Mouse (Mus musculus) gastrocnemius, adult 18-20 months (tissue): ENCODE measurements around the gene H2afz. TPM values are rescaled to one million over a fixed set of nuclear protein-coding genes. Genes with fewer than 3 reads are reported as not detected.
"Not testable (repeated sequence)": the region's sequence is repeated elsewhere in the genome, so short reads cannot be mapped to it uniquely, and the experiment has no call there.

Experiments used
- DNase-seq: peaks from one replicate; pipeline ENCODE4 v3.0.0; 2021; ENCODE audit warnings: low spot score
- total RNA-seq, 2 experiments: library from RNA; stranded (reverse); gene quantifications; 2 replicates each; pipeline ENCODE4 v1.2.3; 2021

The H2afz gene
- total RNA-seq, 2 experiments from 2014 or later = 56.4 to 59.8 TPM

DNA sequence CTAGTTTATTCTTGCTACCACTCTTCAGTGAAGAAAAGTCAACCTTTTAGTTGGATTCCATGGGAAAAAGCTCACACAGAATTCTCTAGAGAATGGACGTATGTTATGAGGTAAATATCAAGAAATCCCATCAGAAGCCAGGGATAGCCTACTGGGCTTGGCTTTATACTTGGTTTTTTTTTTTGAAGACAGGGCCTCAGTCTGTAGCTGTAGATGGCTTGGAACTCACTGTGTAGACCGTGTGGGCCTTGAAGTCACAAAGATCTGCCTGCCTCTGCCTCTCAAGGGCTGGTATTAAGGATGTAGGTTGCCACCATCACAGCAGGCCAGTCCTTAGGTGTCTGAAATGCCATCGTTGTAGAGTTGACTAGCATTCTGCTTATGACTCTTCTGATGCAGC is 1.7 kb upstream of the H2afz start:
- DNase-seq = no peak

DNA sequence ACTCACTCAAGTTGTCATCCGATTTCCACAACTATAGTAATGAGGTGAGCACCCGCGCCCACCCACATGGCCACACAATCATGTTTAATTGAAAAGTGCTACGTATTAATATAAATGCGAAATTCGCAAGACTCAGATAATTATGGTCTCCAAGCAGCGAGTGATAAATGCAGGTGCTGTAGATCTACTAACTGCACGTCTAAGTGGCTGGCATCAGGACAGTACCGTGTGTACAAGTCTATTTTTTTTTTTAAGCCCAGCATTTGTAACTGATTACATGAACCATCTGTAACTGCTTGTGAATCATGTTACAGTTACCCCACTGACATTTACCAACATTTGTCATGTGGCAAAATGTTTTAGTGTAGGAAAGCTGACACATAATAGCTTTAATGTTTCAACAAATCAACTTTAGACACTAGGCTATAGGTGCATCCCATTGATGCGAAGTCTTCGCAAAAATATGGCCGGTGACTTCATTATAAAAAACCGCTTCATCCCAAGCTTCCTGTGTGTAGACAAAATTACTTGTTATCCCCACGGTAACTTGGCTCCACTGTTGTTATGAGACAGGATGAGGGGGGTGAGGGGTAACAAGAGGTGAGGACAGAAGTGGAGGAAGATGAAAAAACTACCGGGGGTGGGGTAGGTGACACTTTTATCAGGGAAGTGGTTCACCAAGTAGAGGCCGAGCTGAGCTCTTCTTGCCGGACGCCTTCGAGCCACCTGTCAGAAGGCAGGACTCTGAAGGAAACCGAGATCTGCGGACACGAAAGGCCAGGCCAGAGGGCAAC is 760 bp upstream of the H2afz start:
- no peak for DNase-seq

DNA sequence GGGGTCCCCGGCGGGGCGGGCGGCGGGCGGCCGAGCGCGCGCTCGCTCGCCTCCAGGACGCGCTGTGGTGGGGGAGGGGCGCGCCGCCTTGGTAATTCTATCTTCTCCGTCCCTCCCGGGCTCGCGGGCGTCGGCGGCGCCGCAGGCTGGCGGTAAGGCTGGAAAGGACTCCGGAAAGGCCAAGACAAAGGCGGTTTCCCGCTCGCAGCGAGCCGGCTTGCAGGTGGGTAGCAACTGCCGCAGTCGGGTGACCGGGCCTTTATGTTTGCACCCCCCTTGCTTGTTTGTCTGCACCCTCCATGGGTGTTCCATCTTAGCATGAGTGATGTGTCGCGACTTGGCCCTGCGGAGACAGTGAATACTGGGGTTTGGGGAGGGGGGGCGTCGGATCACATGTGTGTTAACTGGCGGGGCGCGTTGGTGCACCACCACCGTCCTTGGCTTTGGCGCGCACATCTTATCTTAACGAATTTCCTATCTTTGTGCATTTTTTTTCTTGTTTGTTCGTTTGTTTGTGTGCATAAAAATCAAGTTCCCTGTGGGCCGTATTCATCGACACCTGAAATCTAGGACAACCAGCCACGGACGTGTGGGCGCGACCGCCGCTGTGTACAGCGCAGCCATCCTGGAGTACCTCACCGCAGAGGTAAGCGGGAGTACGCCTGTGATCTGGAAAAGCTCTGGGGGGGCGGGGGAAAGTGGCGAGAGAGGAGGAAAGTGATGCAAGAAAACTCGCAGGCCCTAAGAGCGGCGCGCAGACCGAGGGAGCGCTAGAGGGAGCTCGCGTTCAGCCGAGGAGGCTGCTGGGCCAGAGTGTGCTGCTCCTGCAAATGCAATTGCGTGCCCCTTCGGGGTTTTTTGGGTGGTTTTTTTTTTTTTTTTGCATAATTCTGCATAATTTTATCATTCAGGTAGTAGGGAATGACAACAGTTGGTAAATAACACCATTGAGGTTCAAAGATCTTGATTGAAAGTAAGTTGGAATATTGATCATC is 998 bp downstream of the H2afz start:
- DNase-seq = peak; percentile 87

DNA sequence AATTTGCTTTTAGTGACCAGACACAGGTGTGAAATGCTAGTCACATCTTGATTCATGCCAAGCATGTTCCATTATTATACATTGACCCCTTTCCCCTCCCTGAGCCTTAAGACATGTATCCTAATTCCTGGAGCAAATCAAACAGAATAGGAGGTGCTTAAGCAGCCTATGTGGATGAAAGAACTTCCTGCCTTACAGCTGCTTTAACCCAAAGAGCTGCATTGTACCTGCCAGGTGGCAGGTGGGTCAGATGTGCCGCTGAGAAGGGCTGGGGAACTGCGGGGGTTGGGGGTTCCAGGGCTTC is 2.8 kb downstream of the H2afz start:
- DNase-seq = no peak

DNA sequence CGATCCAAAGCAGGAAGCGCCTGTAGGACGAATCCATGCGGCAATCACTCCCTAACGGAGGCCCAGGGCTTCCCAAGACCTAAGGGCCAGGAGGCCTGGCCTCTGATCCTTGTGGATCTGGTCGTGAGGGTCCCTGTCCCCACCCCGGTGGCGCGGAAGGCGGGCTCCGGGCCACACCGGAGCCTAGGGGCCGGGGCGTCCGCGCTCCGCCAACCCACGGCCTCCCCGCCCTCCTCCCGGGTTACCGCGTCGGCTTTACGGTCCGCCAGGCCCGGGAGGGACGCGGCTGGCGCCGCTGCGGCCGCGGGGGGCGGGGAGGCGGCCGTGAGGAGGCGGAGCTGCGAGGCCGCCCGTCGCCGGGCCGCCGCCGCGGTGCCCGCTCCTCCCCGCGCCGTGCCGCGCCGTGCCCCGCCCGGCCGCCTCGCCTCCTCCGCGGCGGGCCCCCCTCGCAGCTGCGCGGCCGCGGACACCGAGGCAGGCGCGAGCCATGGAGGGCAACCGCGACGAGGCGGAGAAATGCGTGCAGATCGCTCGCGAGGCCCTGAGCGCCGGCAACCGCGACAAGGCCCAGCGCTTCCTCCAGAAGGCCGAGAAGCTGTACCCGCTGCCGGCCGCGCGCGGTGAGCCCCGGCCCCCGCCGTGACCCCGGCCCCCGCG is 3.3 kb downstream of the H2afz start, which contains the start of gene Dnajb14:
Gene Dnajb14, plus strand, starts transcription at position 239 of the 657 bp plus-strand sequence.
- DNase-seq = peak; percentile 48

DNA sequence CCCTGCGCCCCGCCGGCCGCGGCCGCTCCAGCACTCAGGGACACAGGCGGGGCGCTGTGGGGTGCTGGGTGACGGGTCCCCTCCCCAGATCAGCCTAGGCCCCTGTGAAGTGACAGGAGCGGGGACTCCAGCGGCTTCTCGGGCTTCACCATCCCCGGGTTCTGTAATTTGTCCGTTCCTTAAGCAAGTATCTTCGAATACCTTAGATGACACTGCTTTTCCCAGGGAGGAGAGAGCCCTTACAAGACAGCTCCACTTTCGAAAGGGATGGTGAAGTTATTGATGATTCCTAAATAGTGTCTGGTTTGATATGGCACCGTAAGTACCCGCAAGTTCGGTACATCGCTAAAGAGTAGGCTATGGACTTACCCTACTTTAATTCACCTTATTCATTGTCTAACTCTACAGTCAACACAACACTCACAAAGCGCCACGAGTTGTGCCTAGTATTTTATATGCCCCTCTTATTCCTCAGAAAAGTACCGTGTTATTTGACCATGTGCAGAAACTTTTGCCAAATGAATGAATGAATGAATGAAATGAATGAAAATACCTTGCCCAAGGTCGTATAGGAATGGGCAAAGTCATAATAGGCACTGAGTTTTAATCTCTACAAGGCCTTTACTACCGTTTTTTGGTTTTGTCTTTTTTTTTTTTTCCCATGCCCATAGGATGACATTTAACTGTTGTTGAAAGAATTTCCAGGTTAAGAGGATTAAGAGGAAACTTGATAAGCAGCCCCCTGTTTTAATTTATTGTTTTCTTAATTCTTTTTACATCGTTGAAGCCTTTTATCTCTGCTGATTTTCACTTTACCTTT is 4.0 kb downstream of the H2afz start:
- no peak for DNase-seq

DNA sequence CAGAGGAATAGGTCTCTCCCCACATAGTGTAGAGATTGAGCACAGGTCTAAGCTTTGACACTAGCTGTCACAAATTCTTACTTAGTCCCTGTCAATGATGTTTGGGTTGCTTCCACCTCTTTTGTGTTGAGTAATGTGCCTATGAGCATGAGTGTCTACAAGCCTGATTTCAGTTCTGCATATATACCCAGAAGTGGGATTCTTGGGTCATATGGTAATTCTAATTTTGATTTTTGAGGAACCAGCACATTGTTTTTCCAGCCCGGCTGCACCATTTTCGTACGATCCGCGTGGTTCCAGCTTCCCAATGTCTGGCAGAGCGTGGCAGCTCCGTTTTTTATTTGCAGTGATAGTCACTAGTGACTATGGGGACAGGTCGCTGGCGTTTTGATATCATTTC is 5.1 kb downstream of the H2afz start:
- no peak for DNase-seq

DNA sequence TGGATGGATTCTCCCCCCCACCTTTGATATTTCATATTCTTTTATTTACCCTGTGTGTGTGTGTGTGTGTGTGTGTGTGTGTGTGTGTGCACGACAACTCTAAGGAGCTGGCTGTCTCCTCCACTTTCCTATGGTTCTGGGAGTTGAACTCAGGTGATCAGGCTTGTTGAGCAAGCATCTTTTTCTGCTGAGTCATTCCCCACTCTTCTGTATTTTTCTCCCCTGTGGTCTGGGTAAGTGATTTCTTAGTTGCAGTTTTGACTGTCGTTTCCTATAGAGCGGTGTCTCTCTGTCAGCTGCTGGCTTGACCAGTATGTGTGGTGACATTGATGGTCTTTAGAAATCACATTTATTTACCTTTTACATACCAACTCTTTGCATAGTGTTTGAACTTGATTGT is 15.0 kb downstream of the H2afz start:
- DNase-seq = no peak

DNA sequence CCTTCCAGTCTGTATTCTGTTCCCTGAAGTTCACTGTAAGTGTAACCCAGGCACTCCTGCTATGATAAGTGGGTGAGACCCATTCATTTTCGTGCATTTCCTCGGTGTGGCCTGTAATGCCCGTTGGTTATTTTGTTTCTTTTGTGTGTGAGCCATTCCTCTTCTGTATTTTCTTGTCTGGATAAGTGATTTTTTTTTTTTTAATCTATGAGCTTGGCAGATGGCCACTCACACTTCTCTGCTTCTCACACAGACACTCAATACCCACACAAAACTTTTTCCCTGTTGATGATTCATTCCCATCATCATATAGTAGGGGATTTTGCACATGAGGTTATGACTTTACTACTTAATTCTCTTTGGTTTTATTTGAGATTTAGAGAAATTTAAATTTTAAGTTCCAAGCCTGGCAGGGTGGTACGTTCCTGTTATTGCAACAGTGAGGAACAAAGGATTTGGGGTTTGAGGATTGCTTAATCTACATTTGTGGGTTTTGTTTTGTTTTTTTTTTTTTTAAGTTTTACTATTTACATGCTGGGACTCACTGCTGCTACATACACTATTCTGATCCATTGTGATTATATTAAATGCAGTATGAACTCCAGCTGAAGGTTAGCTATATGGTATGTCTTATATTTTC is 15.9 kb downstream of the H2afz start:
- no peak for DNase-seq

DNA sequence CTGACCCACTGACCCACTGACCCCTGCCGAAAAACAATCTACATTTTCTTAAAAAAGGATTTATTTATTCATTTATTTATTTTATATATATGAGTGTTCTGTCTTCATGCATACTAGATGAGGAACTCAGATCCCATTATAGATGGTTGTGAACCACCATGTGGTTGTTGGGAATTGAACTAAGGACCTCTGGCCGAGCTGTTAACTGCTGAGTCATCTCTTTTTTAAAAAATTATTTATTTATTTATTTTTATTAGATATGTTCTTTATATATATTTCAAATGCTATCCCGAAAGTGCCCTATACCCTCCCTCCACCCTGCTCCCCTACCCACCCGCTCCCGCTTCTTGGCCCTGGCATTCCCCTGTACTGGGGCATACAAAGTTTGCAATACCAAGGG is 16.8 kb downstream of the H2afz start:
- DNase-seq = no peak

DNA sequence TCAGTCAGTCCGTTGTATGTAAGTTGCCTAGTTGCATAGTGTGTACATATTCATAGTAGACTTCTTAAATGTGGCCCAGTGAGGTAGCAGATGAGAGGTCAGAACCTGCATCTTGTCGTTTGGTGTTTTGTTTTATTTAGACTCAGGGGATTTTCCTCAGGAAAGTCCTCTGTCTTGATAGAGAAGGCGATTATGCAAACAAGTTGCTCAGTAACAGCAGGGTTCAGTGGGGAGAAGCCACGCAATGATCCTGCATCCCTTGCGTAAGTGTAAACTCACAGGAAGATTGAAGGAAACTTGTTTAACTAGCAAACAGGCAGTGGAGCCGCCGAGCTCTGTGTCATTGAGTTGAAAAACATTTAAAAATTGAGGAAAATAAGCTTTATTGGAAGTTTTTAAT is 23.7 kb downstream of the H2afz start:
- no peak for DNase-seq

DNA sequence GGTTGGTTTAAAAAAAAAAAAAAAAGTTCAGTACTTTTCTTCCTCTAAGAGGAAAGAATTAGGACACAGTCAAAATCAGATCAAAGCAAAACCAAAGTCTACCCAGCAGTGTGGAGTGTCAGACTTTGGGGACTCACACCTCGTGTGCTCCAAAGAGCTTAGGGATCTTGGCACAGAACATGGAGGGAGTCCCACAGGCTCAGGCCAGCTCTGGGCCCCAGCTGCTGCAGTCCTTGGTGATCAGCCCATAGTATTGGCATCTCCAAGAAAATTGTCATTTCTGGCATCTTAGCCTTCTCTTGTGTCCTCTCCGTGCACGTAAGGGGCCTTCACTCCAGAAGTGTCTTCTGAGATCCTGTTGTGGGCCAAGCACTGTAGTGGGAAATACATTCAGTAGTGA is 26.8 kb downstream of the H2afz start:
- no peak for DNase-seq

DNA sequence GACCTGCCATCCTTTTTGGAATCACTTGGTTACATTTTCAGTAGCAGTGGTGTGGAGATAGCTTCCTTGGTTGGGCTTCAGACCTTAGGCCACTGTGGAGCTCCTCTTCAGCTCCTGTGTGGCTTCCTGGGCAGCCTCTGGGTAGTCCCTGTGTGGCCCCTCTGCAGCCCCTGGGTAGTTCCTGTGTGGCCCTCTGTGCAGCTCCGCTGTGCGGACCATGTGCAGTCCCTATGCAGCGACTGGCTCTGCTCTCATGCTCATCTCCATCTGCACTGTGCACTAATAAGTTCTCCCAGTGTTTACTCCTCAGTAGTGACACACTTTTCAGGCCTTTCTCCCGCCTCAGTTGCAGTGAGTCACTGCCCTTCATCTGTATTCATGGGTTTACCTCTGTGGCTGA is 27.8 kb downstream of the H2afz start:
- DNase-seq = no peak

DNA sequence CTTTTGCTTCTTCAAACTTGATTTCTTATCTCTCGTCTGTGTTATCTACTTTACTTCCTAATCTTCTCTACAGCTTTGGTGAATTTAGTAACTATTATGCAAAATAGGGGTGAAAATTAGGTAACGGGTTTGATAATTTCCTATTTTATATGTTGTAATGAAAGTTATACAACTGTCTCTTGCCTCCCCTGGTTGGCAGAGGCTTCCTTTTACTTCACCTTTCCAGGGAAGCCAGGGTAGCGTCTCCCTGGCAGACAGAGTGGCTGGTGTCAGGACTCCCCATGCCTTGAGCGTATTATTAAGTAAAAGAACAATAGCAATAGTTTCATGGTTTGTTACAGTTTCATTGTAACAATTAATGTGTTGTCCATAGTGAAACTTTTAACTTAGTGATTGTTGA is 29.5 kb downstream of the H2afz start:
- DNase-seq = no peak

DNA sequence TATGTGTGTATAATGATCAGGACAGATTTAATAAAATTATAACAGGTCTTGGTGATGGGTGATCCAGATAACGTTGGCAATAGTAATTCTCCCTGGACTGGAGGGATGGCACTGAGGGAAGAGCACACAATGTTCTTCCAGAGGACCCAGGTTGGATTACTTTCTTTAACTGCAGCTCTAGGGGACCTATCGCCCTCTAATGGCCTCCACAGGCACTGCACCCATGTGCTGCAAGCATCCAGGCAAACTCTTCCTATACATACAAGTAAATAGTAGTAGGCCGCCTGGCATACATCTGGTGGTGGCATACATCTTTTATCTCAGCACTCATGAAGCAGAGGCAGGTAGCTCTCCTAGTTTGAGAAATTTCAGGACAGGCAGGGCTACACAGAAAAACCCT is 30.9 kb downstream of the H2afz start:
- DNase-seq = no peak

DNA sequence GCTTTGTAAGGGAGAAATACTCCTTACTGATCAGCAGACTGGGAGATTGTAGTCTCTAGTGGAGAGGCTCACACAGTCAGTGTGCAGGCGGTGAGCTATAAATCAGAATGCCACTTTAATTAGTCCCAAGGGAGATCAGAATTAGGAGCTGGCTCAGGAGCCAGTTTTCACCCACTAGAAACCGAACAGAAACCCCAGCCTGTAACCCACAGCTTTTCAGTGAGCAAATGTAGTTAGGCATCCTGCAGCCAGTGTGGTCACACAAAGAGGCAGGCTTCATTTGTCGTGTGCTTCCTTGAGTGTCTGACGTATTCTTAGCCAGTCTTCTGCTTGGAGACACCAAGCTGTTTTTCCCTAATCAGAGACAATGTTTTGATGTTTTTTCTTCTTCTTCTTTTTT is 32.1 kb downstream of the H2afz start:
- DNase-seq = no peak

DNA sequence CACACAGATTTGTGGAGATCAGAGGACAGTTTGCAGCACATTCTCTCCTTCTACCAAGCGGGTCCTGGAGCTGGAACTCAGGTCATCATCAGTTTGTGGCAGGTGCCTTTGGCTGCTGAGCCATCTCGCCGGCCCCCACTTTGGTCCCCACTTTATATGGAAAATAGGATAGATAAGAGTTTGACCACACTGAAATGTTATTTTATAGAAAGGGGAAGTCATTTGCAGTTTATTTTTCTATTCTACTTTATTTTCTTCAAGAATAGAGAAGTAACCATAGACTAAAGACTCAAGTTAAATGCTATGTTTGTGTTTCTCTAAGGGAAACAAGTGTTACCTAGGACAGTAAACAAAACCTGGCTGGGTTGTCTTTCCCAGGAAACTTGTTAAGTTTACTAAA is 32.6 kb downstream of the H2afz start:
- DNase-seq = no peak

DNA sequence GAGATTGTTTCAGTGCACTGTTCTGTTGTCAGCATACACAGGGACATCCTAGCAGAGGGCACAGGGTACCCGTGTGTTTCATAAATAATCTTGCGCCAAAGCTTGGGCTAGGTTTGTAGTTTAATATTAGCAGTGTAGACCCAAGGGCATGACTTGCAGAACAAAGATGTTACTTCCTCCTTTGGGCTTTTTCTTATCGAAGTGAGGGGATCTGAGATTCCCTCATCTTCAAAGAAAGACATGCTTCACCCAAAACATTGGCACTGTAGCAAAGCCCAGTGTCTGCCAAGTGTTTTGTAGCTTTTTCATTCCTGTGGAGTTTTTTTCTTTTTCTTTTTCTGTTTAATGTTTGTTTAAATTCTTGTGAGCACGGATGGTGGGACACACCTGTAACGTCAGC is 33.4 kb downstream of the H2afz start:
- DNase-seq = no peak

DNA sequence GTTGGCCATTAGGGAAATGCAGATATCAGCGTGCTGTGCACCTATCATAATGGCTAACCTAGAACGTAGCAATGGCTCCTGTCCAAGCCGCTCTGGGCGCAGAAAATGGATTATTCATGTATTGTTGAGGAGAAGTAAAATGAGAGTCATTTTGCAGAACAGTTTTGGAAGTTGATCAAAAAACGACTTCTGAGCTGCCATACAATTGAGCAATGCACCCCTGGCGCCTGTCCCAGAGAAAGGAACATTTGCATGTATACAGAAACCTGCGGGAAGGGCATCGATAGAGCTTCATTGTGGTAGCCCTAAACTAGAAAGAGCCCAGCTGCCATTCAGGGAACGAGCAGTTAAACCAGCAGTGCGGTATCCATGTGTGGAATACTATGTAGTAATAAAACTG is 35.9 kb downstream of the H2afz start:
- no peak for DNase-seq

DNA sequence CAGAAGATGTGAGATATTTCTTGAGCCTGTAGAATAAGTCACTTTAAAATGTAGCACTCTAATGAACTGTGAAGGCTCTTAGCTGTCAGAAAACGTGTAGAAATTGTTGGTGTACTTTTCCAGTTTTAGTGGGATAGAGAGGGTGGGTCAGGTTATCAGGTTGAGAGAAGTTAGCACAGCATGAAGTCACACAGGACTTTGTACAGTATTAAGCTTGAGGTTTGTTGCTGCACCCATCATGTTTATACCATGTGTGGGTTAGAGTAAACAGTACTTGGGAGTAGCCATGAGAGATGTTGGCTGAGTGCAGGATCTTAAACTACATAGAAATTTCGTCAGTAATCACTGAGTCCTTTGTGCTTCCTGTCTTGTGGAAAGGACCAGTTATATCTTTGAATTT is 48.8 kb downstream of the H2afz start:
- no peak for DNase-seq

DNA sequence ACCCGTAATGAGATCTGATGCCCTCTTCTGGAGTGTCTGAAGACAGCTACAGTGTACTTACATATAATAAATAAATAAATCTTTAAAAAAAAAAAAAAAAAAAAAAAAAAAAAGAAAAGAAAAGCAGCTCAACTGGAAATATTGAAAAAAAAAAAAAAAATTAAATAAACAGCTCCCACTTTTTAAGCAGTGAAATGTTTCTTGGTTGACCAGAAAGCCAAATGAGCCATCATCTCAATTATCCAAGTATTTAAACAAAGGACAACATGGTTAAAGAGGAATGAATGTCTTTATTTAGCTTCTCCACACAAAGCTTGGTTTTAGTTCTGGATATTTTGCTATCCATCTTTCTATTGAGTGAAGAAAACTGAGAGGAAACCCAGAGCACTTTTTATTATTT is 50.3 kb downstream of the H2afz start:
- DNase-seq = not testable (repeated sequence)
